Mouse (Mus musculus): ENCODE results near the gene Nepn. TPM values are rescaled to one million over a fixed set of nuclear protein-coding genes. Genes with fewer than 3 reads are reported as not detected.
A peak's percentile ranks its signal among the peaks of the same experiment; 100 is the strongest.
"Not testable (repeated sequence)": the region's sequence is repeated elsewhere in the genome, so short reads cannot be mapped to it uniquely, and the experiment has no call there.

The Nepn gene
- polyA plus RNA-seq (2012; rRNA removed) = 0.12 TPM in 1 of 2 replicates, not detected in the other

GRCm38 (mm10) chr10:52388922-52389430, at the start of gene Nepn:
TSS of gene Nepn (plus strand) at chr10:52388972.
- no peak for DNase-seq
- TF ChIP-seq POLR2A (IDR thresholded peaks at IDR 0.05; ENCODE audit: borderline replicate concordance, extremely low read depth, low read depth, low read length) (no peak), CTCF (IDR thresholded peaks at IDR 0.05; ENCODE audit: insufficient read depth, low read length) (no peak)
- Histone ChIP-seq H3K4me1 (ENCODE audit: control insufficient read depth, insufficient read depth, low read length) (no peaks in the 10 kb centered on the region), H3K4me3 (replicated peaks; ENCODE audit: extremely low read depth, low read depth, low read length) (no peak within 1 kb of the TSS)
- WGBS = 70% methylated on average over 5 of the region's 5 CpGs

- WGBS = 91% methylated on average over 4 of the region's 4 CpGs
- TF ChIP-seq CTCF (IDR thresholded peaks at IDR 0.05; ENCODE audit: insufficient read depth, low read length) = peak; percentile 28; the same call in 1 of the 2 replicates
- not testable (repeated sequence) for DNase-seq; H3K4me3 ChIP-seq (replicated peaks; ENCODE audit: extremely low read depth, low read depth, low read length); H3K4me1 ChIP-seq (ENCODE audit: control insufficient read depth, insufficient read depth, low read length)
Measured at GRCm38 (mm10) chr10:52343324-52343723, 45.4 kb upstream of the Nepn start.

- no peak overlapping the region for H3K4me3 ChIP-seq (replicated peaks; ENCODE audit: extremely low read depth, low read depth, low read length)
- 81% methylated on average over 9 of the region's 9 CpGs for WGBS
- DNase-seq = no peak
- H3K4me1 ChIP-seq (ENCODE audit: control insufficient read depth, insufficient read depth, low read length) = no peaks in the 10 kb centered on the region
- TF ChIP-seq POLR2A (IDR thresholded peaks at IDR 0.05; ENCODE audit: borderline replicate concordance, extremely low read depth, low read depth, low read length) = no peak
- no peak for TF ChIP-seq CTCF (IDR thresholded peaks at IDR 0.05; ENCODE audit: insufficient read depth, low read length)
Measured at GRCm38 (mm10) chr10:52353184-52353583, 35.6 kb upstream of the Nepn start.

- Histone ChIP-seq H3K4me3 (replicated peaks; ENCODE audit: extremely low read depth, low read depth, low read length) (no peak within 1 kb of the TSS), H3K4me1 (ENCODE audit: control insufficient read depth, insufficient read depth, low read length) (no peaks in the 10 kb centered on the region)
- 74% methylated on average over 2 of the region's 2 CpGs for WGBS
- TF ChIP-seq POLR2A (IDR thresholded peaks at IDR 0.05; ENCODE audit: borderline replicate concordance, extremely low read depth, low read depth, low read length) = no peak
- no peak for TF ChIP-seq CTCF (IDR thresholded peaks at IDR 0.05; ENCODE audit: insufficient read depth, low read length)
- no peak for DNase-seq
Measured at GRCm38 (mm10) chr10:52358467-52358866, 30.3 kb upstream of the Nepn start, which contains the start of gene Gm26741. TSS of gene Gm26741 (plus strand) at chr10:52358767.

- Histone ChIP-seq H3K4me3 (replicated peaks; ENCODE audit: extremely low read depth, low read depth, low read length) (no peak overlapping the region), H3K4me1 (ENCODE audit: control insufficient read depth, insufficient read depth, low read length) (no peaks in the 10 kb centered on the region)
- DNase-seq = no peak
- no peak for TF ChIP-seq POLR2A (IDR thresholded peaks at IDR 0.05; ENCODE audit: borderline replicate concordance, extremely low read depth, low read depth, low read length)
- no peak for TF ChIP-seq CTCF (IDR thresholded peaks at IDR 0.05; ENCODE audit: insufficient read depth, low read length)
- 99% methylated on average over 4 of the region's 4 CpGs for WGBS
Measured at GRCm38 (mm10) chr10:52360241-52360735, 28.5 kb upstream of the Nepn start.

GRCm38 (mm10) chr10:52360862-52361609, 27.7 kb upstream of the Nepn start:
- H3K4me1 ChIP-seq (ENCODE audit: control insufficient read depth, insufficient read depth, low read length) = no peaks in the 10 kb centered on the region
- WGBS = 89% methylated on average over 9 of the region's 9 CpGs
- no peak for DNase-seq
- TF ChIP-seq CTCF (IDR thresholded peaks at IDR 0.05; ENCODE audit: insufficient read depth, low read length) (no peak), POLR2A (IDR thresholded peaks at IDR 0.05; ENCODE audit: borderline replicate concordance, extremely low read depth, low read depth, low read length) (no peak)
- H3K4me3 ChIP-seq (replicated peaks; ENCODE audit: extremely low read depth, low read depth, low read length) = no peak overlapping the region

- WGBS = 72% methylated on average over 4 of the region's 4 CpGs
Measured at GRCm38 (mm10) chr10:52368376-52368775, 20.4 kb upstream of the Nepn start.

GRCm38 (mm10) chr10:52373834-52374233, 14.9 kb upstream of the Nepn start:
- 72% methylated on average over 4 of the region's 4 CpGs for WGBS

More at GRCm38 (mm10) chr10:52368376-52368775, 20.4 kb upstream of the Nepn start:
- no peak for DNase-seq
- no peaks in the 10 kb centered on the region for H3K4me1 ChIP-seq (ENCODE audit: control insufficient read depth, insufficient read depth, low read length)
- H3K4me3 ChIP-seq (replicated peaks; ENCODE audit: extremely low read depth, low read depth, low read length) = no peak overlapping the region
- TF ChIP-seq CTCF (IDR thresholded peaks at IDR 0.05; ENCODE audit: insufficient read depth, low read length) (no peak), POLR2A (IDR thresholded peaks at IDR 0.05; ENCODE audit: borderline replicate concordance, extremely low read depth, low read depth, low read length) (no peak)

GRCm38 (mm10) chr10:52374651-52375050, 14.1 kb upstream of the Nepn start:
- DNase-seq = no peak
- no peak for TF ChIP-seq POLR2A (IDR thresholded peaks at IDR 0.05; ENCODE audit: borderline replicate concordance, extremely low read depth, low read depth, low read length)
- no peak for TF ChIP-seq CTCF (IDR thresholded peaks at IDR 0.05; ENCODE audit: insufficient read depth, low read length)
- H3K4me1 ChIP-seq (ENCODE audit: control insufficient read depth, insufficient read depth, low read length) = peaks cover 2% of the 10 kb centered on the region; the same call in 1 of the 2 replicates
- H3K4me3 ChIP-seq (replicated peaks; ENCODE audit: extremely low read depth, low read depth, low read length) = no peak overlapping the region

More at GRCm38 (mm10) chr10:52373834-52374233, 14.9 kb upstream of the Nepn start:
- Histone ChIP-seq H3K4me3 (replicated peaks; ENCODE audit: extremely low read depth, low read depth, low read length) (no peak overlapping the region), H3K4me1 (ENCODE audit: control insufficient read depth, insufficient read depth, low read length) (peaks cover 2% of the 10 kb centered on the region; the same call in 1 of the 2 replicates)
- TF ChIP-seq CTCF (IDR thresholded peaks at IDR 0.05; ENCODE audit: insufficient read depth, low read length) = no peak
- TF ChIP-seq POLR2A (IDR thresholded peaks at IDR 0.05; ENCODE audit: borderline replicate concordance, extremely low read depth, low read depth, low read length) = no peak
- no peak for DNase-seq

- 80% methylated on average over 2 of the region's 2 CpGs for WGBS
- Histone ChIP-seq H3K4me3 (replicated peaks; ENCODE audit: extremely low read depth, low read depth, low read length) (no peak overlapping the region), H3K4me1 (ENCODE audit: control insufficient read depth, insufficient read depth, low read length) (peaks cover 4% of the 10 kb centered on the region)
- DNase-seq = no peak
- no peak for TF ChIP-seq POLR2A (IDR thresholded peaks at IDR 0.05; ENCODE audit: borderline replicate concordance, extremely low read depth, low read depth, low read length)
- no peak for TF ChIP-seq CTCF (IDR thresholded peaks at IDR 0.05; ENCODE audit: insufficient read depth, low read length)
Measured at GRCm38 (mm10) chr10:52376422-52376821, 12.3 kb upstream of the Nepn start.
